Mouse (Mus musculus) kidney, adult 2 months (tissue): Measurements from ENCODE around the gene Rcan2.
A peak's percentile ranks its signal among the peaks of the same experiment; 100 is the strongest.

Source experiments
- CTCF ChIP-seq: fragments of 200-500 bp; conservative IDR thresholded peaks from 2 replicates; pipeline ENCODE4 v1.5.1; 2011; ENCODE audit warnings: low read depth, mild to moderate bottlenecking, control low read depth, low read length, moderate library complexity, mixed read lengths; ENCODE audit not compliant: insufficient read depth, insufficient read length
- POLR2A ChIP-seq: fragments of 200-500 bp; IDR thresholded peaks from one replicate; pipeline ENCODE4 v1.6.1; 2011; ENCODE audit warnings: low read depth, low read length, control low read depth

DNA sequence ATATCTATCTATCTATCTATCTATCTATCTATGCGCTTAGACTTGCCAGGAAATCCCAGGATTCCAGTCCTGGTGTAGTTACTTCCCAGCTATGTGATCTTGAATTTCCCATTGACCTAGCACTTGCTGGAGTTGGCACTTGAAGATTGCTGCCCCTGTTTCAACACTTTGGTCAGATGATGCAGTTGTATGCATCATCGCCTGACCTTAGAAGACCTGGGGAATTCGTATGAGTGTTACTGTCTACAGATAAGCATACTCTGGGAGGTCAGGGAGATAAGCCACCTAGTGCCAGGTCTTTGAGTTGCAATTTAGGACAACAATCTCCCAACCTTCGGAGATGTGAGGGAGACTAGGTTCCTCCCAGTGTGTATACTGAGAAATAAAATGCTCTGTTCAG lies 5.7 kb downstream of the Rcan2 start:
- TF ChIP-seq POLR2A = no peak
- TF ChIP-seq CTCF = 0 out of 2 replicates have a peak, but pooled peaks have one; percentile 5
